Mouse (Mus musculus) embryonic facial prominence, embryonic 12.5 days (tissue): ENCODE measurements around the gene Zfp787. TPM values are rescaled to one million over a fixed set of nuclear protein-coding genes. Genes with fewer than 3 reads are reported as not detected.

Source experiments
- ATAC-seq: fragments of 200-750 bp; cut with Nextera tagmentation; 2 replicates; pipeline ENCODE4 v1.8.0; 2017; ENCODE audit not compliant: insufficient number of reproducible peaks, insufficient read depth, low FRiP score, low TSS enrichment
- H3K27ac ChIP-seq: fragments of 300-500 bp; sonication (generic); 2 replicates; pipeline ENCODE4 v1.5.1; 2016; ENCODE audit warnings: mild to moderate bottlenecking
- H3K27me3 ChIP-seq: fragments of 300-500 bp; sonication (generic); 2 replicates; pipeline ENCODE4 v1.6.1; 2016; ENCODE audit warnings: mild to moderate bottlenecking, moderate library complexity
- H3K36me3 ChIP-seq: fragments of 300-500 bp; sonication (generic); 2 replicates; pipeline ENCODE4 v1.6.1; 2016; ENCODE audit warnings: mild to moderate bottlenecking
- H3K4me1 ChIP-seq: fragments of 300-500 bp; sonication (generic); 2 replicates; pipeline ENCODE4 v1.6.1; 2016
- H3K4me2 ChIP-seq: fragments of 300-500 bp; sonication (generic); replicated peaks from 2 replicates; pipeline ENCODE4 v1.6.1; 2016; ENCODE audit warnings: mild to moderate bottlenecking, moderate library complexity
- H3K4me3 ChIP-seq: fragments of 300-500 bp; sonication (generic); 2 replicates; pipeline ENCODE4 v1.5.1; 2016; ENCODE audit warnings: mild to moderate bottlenecking
- H3K9ac ChIP-seq: fragments of 300-500 bp; sonication (generic); 2 replicates; pipeline ENCODE4 v1.6.1; 2016; ENCODE audit warnings: mild to moderate bottlenecking, moderate library complexity
- H3K9me3 ChIP-seq: fragments of 300-500 bp; sonication (generic); 2 replicates; pipeline ENCODE4 v1.6.1; 2016; ENCODE audit warnings: mild to moderate bottlenecking, moderate library complexity
- WGBS: fragments of 180-500 bp; shearing (Covaris S2); methylation state at CpG from one replicate; pipeline ENCODE4 v1.1.7; 2016; 5-methylcytosine and 5-hydroxymethylcytosine counted together
- polyA plus RNA-seq: library from polyadenylated mRNA; unstranded; fragments of >200 nt; fragmentation: Nextera tagmentation; extraction: Ambion mirVana; gene quantifications from 2 replicates; pipeline ENCODE4 v1.2.1, GENCODE M21; 2016

Zfp787 gene
- polyA plus RNA-seq, 1 experiment from 2014 or later, result 31.9 TPM

DNA sequence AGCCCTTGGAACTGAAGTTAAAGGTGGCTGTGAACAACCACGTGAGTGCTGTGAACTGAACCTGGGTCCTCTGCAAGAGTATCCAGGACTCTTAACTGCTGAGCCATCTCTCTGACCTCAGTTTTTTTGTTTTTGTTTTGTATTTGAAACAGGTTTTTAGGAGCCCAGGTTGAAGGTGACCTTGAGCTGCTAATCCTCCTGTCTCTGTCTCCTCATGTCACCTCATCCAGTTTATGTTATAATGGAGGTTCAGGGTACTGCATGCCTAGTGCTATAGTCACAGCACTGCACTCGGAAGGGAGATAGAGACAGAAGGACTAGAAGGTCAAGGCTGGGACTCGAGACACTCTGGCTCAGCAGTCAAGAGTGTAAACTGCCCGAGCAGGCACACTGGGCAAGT, 6.4 kb upstream of the Zfp787 start:
- H3K4me1 ChIP-seq, result no peaks in the 10 kb centered on the region
- 69% methylated on average over 4 of the region's 4 CpGs for WGBS
- no peaks in the 10 kb centered on the region for H3K36me3 ChIP-seq
- no peaks in the 10 kb centered on the region for H3K9me3 ChIP-seq
- no peak overlapping the region for H3K9ac ChIP-seq
- H3K4me2 ChIP-seq, result no peak overlapping the region
- no peak overlapping the region for H3K4me3 ChIP-seq
- ATAC-seq, result no peak
- H3K27me3 ChIP-seq, result no peaks in the 10 kb centered on the region
- no peak overlapping the region for H3K27ac ChIP-seq

DNA sequence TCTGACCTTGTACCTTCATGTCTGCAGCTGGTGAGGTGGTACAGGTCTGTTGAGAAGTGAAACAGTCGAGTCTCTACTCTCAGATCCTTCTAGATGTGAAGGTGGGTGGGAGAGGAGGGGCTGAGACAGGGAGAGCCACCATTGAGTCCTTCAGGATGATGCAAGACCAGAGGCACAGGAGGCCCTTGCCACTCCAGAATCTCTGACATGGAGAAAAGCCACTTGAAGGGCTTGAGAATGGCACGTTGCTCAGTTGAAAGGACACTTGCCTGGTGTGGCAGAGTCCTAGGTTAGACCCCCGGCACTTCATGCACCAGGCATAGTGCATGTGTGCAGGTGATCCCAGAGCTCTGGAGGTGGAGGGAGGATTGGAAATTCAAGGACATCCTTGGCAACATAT, 5.7 kb upstream of the Zfp787 start:
- H3K36me3 ChIP-seq, result no peaks in the 10 kb centered on the region
- H3K9ac ChIP-seq, result no peak overlapping the region
- 58% methylated on average over 3 of the region's 3 CpGs for WGBS

DNA sequence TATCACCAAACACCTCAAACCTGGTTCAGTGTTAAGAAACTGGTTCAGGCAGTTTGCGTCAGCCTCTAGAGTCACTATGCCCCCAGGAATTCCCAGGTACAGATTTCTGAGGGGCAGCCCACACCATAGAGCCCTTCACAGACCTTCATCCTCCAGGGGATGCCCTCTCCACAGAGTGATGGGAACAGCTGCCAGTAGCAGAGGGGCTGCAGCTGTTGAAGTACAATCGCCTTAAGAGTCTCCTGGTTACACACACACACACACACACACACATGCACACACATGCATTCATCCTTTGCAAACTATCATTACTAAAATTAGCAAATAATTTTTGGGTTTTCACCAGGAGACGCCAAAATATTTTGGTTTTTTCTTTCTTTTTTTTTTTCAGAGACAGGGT, 3.8 kb upstream of the Zfp787 start:
- no peak overlapping the region for H3K4me2 ChIP-seq
- H3K9me3 ChIP-seq, result no peaks in the 10 kb centered on the region
- H3K4me3 ChIP-seq, result no peak overlapping the region
- 73% methylated on average over 3 of the region's 3 CpGs for WGBS
- H3K4me1 ChIP-seq, result peaks cover 7% of the 10 kb centered on the region
- no peaks in the 10 kb centered on the region for H3K36me3 ChIP-seq
- H3K27ac ChIP-seq, result no peak overlapping the region
- ATAC-seq, result no peak
- H3K9ac ChIP-seq, result no peak overlapping the region
- H3K27me3 ChIP-seq, result no peaks in the 10 kb centered on the region

More for the DNA sequence above, 5.7 kb upstream of the Zfp787 start:
- no peak overlapping the region for H3K27ac ChIP-seq
- no peaks in the 10 kb centered on the region for H3K27me3 ChIP-seq
- no peak for ATAC-seq
- peaks cover 3% of the 10 kb centered on the region for H3K4me1 ChIP-seq
- no peaks in the 10 kb centered on the region for H3K9me3 ChIP-seq
- H3K4me3 ChIP-seq, result no peak overlapping the region
- H3K4me2 ChIP-seq, result no peak overlapping the region

DNA sequence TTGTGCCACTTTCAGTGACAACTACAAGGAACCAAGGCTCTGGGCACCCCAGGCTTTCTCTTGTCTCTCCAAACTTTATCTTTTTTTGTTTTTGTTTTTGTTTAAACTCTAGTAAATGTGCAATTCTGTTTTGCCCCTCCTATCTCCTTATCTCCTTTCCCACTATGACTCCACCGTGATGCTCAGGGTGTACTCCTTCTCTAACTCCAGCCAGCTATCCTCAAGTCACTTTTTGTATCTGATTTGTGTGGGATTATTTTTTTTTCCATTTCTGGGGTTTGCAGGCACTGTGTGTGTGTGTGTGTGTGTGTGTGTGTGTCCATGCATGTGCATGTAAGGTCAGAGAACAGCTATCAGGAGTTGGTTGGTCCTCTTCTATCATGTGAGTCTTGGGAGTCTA, 1.7 kb upstream of the Zfp787 start:
- 69% methylated on average over 1 of the region's 1 CpGs for WGBS
- H3K36me3 ChIP-seq, result no peaks in the 10 kb centered on the region

DNA sequence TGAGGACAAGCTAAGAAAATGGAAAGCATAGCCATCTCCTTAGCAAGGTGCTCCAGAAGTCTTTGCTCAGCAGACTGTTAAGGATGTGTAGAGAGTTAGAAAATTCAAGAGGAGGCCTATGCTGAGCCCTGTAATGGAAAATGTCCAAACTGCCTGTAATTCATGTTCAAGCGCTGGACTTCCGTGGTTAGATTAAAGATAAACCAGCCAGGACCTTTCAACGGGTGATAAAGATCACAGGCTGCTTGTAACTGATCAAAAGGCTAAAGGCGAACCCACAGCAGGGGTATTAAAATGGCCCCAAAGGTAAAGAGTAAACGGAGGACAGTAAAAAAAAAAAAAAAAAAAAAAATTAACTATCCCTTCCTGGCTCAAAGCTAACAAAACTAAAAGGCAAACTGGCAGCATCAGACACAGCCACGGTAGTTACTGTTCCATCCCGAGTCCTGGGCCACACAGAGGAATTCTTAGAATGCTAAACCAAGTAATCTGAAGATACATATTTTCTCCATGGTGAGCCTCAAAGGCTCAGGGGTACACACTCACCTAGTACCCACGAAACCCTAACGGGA, 1.2 kb upstream of the Zfp787 start:
- H3K27ac ChIP-seq, result no peak overlapping the region
- 65% methylated on average over 9 of the region's 9 CpGs for WGBS
- H3K36me3 ChIP-seq, result no peaks in the 10 kb centered on the region
- H3K27me3 ChIP-seq, result no peaks in the 10 kb centered on the region
- peak overlapping the region; percentile 48 for H3K4me2 ChIP-seq
- peak overlapping the region; percentile 83 for H3K4me3 ChIP-seq
- ATAC-seq, result no peak
- H3K9me3 ChIP-seq, result no peaks in the 10 kb centered on the region
- H3K9ac ChIP-seq, result peak overlapping the region; percentile 95; the same call in 1 of the 2 replicates
- peaks cover 14% of the 10 kb centered on the region for H3K4me1 ChIP-seq

More for the DNA sequence above, 1.7 kb upstream of the Zfp787 start:
- no peaks in the 10 kb centered on the region for H3K9me3 ChIP-seq
- ATAC-seq, result no peak
- no peak overlapping the region for H3K27ac ChIP-seq
- H3K4me3 ChIP-seq, result no peak overlapping the region
- no peak overlapping the region for H3K4me2 ChIP-seq
- H3K9ac ChIP-seq, result no peak overlapping the region
- peaks cover 14% of the 10 kb centered on the region for H3K4me1 ChIP-seq
- H3K27me3 ChIP-seq, result no peaks in the 10 kb centered on the region

DNA sequence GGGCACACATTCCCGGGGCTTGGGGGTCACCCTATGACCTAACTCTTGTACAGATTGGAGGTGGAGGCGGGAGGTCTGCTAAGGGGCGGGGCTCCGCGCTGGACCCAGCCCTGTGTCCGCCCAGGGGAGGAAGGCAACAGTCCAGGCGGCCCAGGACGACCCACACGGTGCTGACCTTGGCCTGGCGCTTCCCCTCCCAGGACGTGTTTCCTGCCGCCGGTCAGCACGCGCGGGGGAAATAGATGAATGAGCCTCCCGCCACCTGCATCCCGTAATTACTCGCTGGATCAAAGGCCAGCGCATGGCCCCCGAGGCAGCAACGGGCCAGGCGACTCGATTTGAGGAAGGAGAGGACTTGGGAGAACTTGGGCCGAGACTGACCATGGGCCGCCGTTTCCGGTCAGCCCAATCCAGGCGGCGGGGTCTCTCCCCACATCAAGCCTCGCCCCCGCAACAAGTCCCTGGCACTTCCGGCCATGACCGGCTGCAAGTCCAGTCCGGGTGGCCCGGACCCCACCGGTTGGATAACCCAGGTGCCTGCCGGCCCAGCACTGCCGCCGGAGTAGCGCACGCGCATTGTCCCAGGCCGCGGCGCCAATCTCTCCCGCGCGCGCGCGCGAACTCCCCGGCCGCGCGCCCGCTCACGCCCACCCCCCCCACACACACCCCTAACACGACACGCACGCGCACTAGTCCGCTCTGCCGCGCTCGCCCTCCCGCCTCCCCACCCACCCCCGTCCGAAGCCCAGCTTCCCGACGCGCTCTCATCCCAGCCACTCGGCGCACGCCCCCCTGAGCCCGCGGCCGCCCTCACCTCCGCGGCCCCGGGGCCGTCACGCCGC, 545 bp downstream of the Zfp787 start:
- no peaks in the 10 kb centered on the region for H3K9me3 ChIP-seq

DNA sequence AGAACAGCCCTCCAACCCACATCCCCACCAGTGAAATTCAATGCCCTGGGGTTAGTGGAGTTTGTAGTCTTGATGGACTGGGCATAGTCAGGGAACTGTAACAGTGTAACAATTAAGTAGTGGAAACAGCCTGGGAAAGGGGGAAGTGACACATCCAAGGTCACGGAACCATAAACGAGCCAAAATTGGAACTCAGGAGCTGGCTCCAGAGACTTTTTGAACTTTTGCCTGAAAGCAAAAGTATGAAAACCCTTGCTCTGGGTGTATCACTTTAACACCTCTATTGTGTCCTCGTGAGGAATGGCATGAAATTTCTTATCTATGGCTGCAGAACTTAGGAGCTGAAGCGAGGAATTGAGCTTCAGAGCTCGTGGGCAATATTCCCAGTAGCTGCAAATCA, 1.6 kb downstream of the Zfp787 start:
- H3K4me2 ChIP-seq, result peak overlapping the region; percentile 94
- 81% methylated on average over 5 of the region's 5 CpGs for WGBS
- no peaks in the 10 kb centered on the region for H3K27me3 ChIP-seq
- ATAC-seq, result no peak
- peaks cover 14% of the 10 kb centered on the region for H3K4me1 ChIP-seq
- H3K9ac ChIP-seq, result peak overlapping the region; percentile 95; the same call in 1 of the 2 replicates
- no peaks in the 10 kb centered on the region for H3K36me3 ChIP-seq
- H3K9me3 ChIP-seq, result no peaks in the 10 kb centered on the region
- peak overlapping the region; percentile 83 for H3K4me3 ChIP-seq
- no peak overlapping the region for H3K27ac ChIP-seq

More for the DNA sequence above, 545 bp downstream of the Zfp787 start:
- Histone ChIP-seq H3K4me2 (peak overlapping the region; percentile 94), H3K4me1 (peaks cover 14% of the 10 kb centered on the region), H3K27ac (peak overlapping the region; percentile 91), H3K36me3 (no peaks in the 10 kb centered on the region), H3K9ac (peak overlapping the region; percentile 95), H3K4me3 (peak overlapping the region; percentile 83), H3K27me3 (no peaks in the 10 kb centered on the region)
- ATAC-seq, result peak; percentile 58
- WGBS, result under 1% methylated on average over 78 of the region's 85 CpGs

DNA sequence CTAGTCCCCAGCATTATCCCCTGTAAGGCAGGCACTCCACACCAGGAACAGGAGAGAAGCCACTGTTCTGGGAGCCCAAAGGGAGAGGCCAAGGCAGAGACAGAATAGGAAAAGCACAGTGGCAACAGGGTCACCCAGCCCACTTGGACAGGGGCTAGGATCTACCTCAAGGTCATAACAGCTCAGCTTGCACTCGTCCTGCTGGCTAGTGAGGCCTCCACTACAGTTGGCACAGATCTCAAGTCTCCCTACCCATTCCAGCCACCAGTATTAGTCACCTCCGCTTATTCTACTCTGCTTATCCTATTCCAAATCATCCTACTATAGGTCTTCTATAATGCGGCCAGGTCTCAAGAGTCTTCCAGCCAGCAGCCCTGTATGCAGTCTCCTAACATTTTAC, 2.7 kb downstream of the Zfp787 start:
- peaks cover 14% of the 10 kb centered on the region for H3K4me1 ChIP-seq
- no peak for ATAC-seq

DNA sequence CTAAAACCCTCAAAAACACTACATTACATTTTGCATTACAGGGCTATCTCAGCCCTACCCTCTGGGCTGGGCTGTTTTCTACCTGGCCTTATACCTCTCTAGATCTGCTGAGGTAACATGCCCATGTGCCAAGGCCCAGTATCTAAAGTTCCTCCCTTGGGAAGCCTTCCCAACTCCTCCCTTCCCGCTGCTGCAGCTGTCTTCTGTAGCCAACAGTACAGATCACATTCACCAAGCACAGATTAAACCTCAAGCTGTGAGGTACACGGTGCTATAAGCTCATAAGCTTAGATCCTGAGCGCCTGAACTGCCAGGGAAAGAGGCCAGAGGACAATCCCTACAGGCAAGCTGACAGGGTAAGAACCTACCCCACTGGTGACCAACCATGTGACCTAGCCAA, 3.8 kb downstream of the Zfp787 start:
- no peak for ATAC-seq
- Histone ChIP-seq H3K4me3 (no peak overlapping the region), H3K4me1 (peaks cover 14% of the 10 kb centered on the region), H3K9ac (no peak overlapping the region), H3K9me3 (no peaks in the 10 kb centered on the region), H3K4me2 (no peak overlapping the region), H3K27me3 (no peaks in the 10 kb centered on the region), H3K27ac (no peak overlapping the region), H3K36me3 (no peaks in the 10 kb centered on the region)
- 82% methylated on average over 3 of the region's 3 CpGs for WGBS

More for the DNA sequence above, 2.7 kb downstream of the Zfp787 start:
- no peaks in the 10 kb centered on the region for H3K27me3 ChIP-seq
- H3K4me3 ChIP-seq, result no peak overlapping the region
- no peaks in the 10 kb centered on the region for H3K9me3 ChIP-seq
- H3K27ac ChIP-seq, result no peak overlapping the region
- H3K9ac ChIP-seq, result no peak overlapping the region
- no peaks in the 10 kb centered on the region for H3K36me3 ChIP-seq
- 93% methylated on average over 3 of the region's 3 CpGs for WGBS
- H3K4me2 ChIP-seq, result no peak overlapping the region

DNA sequence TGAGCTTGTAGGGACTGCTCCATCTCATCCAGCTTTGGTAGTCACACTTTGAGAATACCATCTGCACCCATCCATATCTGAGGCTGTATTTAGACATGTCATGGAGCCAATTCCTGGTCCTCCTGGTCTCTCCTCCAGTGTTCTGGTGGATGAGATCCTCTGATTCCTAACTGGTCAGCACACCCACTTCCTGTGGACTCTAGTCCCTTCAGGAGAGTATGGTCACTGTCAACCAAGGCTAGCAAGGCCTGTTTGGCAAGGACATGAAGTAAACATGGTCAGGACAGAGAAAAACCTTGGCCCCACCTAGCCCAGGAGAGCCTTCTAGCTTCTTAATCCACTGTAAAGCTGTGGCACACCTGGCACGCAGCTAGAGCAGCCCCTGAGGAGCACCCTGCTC, 4.5 kb downstream of the Zfp787 start:
- H3K9me3 ChIP-seq, result no peaks in the 10 kb centered on the region
- no peak overlapping the region for H3K4me2 ChIP-seq
- ATAC-seq, result no peak
- no peak overlapping the region for H3K27ac ChIP-seq
- H3K4me1 ChIP-seq, result peaks cover 10% of the 10 kb centered on the region; the same call in 1 of the 2 replicates
- H3K9ac ChIP-seq, result no peak overlapping the region
- no peak overlapping the region for H3K4me3 ChIP-seq
- WGBS, result 81% methylated on average over 1 of the region's 1 CpGs
- no peaks in the 10 kb centered on the region for H3K36me3 ChIP-seq
- H3K27me3 ChIP-seq, result no peaks in the 10 kb centered on the region

DNA sequence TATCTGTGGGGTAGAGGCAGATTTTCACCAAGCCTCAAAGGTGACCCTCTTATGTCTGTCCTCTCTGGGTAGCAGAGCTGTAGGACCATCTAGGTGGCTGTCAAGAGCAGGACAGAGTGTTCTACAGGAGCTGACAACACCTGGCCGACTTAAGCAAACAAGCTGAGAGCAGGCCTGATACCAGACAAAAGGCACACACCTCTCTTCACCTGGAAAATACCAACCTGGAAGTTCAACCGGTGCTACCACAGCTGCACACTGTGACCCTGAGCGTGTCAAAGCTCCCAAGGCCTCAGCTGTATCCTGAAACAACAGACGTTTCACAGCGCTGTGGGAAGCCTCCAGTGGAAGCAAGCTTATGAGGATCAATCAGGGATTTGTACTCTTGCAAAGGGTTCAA, 8.1 kb downstream of the Zfp787 start:
- whole genome bisulfite sequencing, result 75% methylated on average over 5 of the region's 5 CpGs
- Histone ChIP-seq H3K4me1 (no peaks in the 10 kb centered on the region), H3K4me2 (no peak overlapping the region), H3K27ac (no peak overlapping the region), H3K9ac (no peak overlapping the region), H3K36me3 (no peaks in the 10 kb centered on the region), H3K4me3 (no peak overlapping the region), H3K27me3 (no peaks in the 10 kb centered on the region), H3K9me3 (no peaks in the 10 kb centered on the region)
- no peak for ATAC-seq

DNA sequence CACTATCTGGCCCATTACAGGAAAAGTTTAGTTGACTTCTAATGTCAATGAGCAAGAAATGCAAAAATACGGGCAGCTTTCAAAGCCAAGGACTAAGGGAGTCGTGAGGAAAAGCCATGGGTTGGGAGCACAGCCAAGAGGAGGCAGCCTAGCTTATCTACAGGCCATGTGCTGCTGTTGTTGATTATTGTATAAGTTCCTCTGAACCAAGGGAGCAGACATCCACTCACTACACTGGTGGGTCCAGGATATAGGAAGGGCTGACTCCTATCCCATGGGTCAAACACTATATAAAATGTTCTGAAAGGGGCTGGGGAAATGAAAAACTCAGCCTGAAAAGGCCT, 8.8 kb downstream of the Zfp787 start:
- WGBS, result 75% methylated on average over 2 of the region's 2 CpGs
- no peak overlapping the region for H3K4me3 ChIP-seq
- no peaks in the 10 kb centered on the region for H3K9me3 ChIP-seq
- H3K4me2 ChIP-seq, result no peak overlapping the region
- peaks cover 3% of the 10 kb centered on the region; the same call in 1 of the 2 replicates for H3K36me3 ChIP-seq
- no peaks in the 10 kb centered on the region for H3K4me1 ChIP-seq
- H3K27me3 ChIP-seq, result no peaks in the 10 kb centered on the region
- ATAC-seq, result no peak
- H3K27ac ChIP-seq, result no peak overlapping the region
- no peak overlapping the region for H3K9ac ChIP-seq
